Comparison of ENCODE assay signal across 14 mouse cellular contexts in genomic region chr5:150325411-150325810, GRCm38 (mm10).
"Had no signal": no experiment of that assay in that cellular context is flagged by ENCODE, and none has a peak within 500 bp of the region (broad histone marks: within the 10 kb centered on the region; RNA-seq: fewer than 3 reads in every experiment).

No protein-coding gene starts in this region.

- H3K27me3 ChIP-seq: megakaryocyte, embryonic 14.5 days; neural tube, embryonic 12.5 days; stomach, embryonic 15.5 days had no signal

- H3K36me3 ChIP-seq: neural tube, embryonic 12.5 days; stomach, embryonic 15.5 days had no signal

- H3K4me2 ChIP-seq: lung, embryonic 14.5 days; midbrain, embryonic 11.5 days; neural tube, embryonic 12.5 days; stomach, embryonic 15.5 days had no signal

- H3K4me3 ChIP-seq: megakaryocyte, embryonic 14.5 days; neural tube, embryonic 12.5 days; stomach, embryonic 15.5 days had no signal

- H3K9ac ChIP-seq: lung, embryonic 14.5 days; neural tube, embryonic 12.5 days; stomach, embryonic 15.5 days had no signal

- H3K4me1 ChIP-seq: megakaryocyte, embryonic 14.5 days; stomach, embryonic 15.5 days had no signal

- H3K27ac ChIP-seq: macrophage; neural tube, embryonic 12.5 days; stomach, embryonic 15.5 days; stomach, postnatal 0 days had no signal

- DNase-seq: lung, adult 18-20 months; lung, embryonic 14.5 days; lung, postnatal 10 days; midbrain, embryonic 14.5 days; right cerebral cortex, postnatal 14 days; thymus, adult 2 months; thymus, postnatal 25 days; thymus, postnatal 4 days had no signal

- H3K9me3 ChIP-seq: neural tube, embryonic 12.5 days; stomach, embryonic 15.5 days had no signal
